Mouse (Mus musculus): ENCODE measurements around the gene Larp1. TPM values are rescaled to one million over a fixed set of nuclear protein-coding genes. Genes with fewer than 3 reads are reported as not detected.

Larp1 gene
- polyA plus RNA-seq, 1 experiment, result 21.8 TPM

GRCm38 (mm10) chr11:58107009-58107408 is 98.1 kb downstream of the Larp1 start:
- H3K4me1 ChIP-seq (ENCODE audit: control insufficient read depth, insufficient read depth, insufficient read length, low read length), result peaks cover 15% of the 10 kb centered on the region
- no peak overlapping the region for H3K4me3 ChIP-seq (ENCODE audit: insufficient read depth, low read depth, low read length)
- no peak overlapping the region for H3K27ac ChIP-seq (replicated peaks; ENCODE audit: low read depth, low read length)

DNA sequence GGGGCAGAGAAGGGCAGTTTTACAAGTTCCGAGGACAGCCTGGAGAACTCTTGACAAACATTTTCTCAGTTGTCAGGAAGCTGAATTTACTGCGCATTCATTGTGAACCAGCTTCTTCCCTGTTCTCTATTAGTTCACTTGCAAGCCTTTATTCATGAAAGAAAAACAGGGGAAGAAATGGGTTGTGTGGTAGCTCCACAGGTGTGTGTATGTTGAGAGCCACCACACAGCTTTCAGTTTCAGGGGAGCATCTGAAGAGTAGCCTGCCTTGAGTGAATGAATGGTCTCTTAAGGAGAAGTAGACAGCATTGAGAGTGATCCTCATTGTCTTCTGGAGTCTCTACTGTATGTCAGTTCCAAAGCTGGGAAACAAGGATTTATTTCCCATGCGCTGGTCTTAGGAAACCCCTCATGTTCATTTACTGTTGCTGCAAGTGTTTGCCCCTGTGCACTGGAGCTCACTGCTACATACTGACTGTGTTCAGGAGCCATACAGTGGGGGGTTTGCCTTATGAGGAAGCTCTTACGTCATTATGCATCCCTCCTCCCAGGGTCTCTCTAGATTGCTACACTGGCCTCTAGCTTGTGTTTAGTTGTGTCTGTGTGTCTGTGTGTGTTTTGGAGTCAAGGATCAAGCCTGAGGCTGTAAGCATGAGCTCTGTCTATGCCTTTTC is 98.9 kb downstream of the Larp1 start:
- Histone ChIP-seq H3K27ac (replicated peaks; ENCODE audit: low read depth, low read length) (no peak overlapping the region), H3K4me3 (ENCODE audit: insufficient read depth, low read depth, low read length) (no peak overlapping the region), H3K4me1 (ENCODE audit: control insufficient read depth, insufficient read depth, insufficient read length, low read length) (peaks cover 14% of the 10 kb centered on the region)

Other genes starting within 250 kb of the Larp1 start
- gene Sap30l, start 207.4 kb upstream of the Larp1 start, polyA plus RNA-seq (2012; ENCODE audit: insufficient read depth, insufficient read length, missing spikeins), result 32.8 and 40.1 TPM in 2 replicates
- gene Hand1, start 176.2 kb upstream of the Larp1 start, polyA plus RNA-seq (2012; ENCODE audit: insufficient read depth, insufficient read length, missing spikeins), result not detected in 2 replicates
- gene Gm12248, start 84.1 kb downstream of the Larp1 start, polyA plus RNA-seq (2012; ENCODE audit: insufficient read depth, insufficient read length, missing spikeins), result not detected in 2 replicates
- 36.4 and 42.1 TPM in 2 replicates for gene Cnot8, start 95.1 kb downstream of the Larp1 start, polyA plus RNA-seq (2012; ENCODE audit: insufficient read depth, insufficient read length, missing spikeins)
- gene Gemin5, start 159.5 kb downstream of the Larp1 start, polyA plus RNA-seq (2012; ENCODE audit: insufficient read depth, insufficient read length, missing spikeins), result 3.3 and 3.4 TPM in 2 replicates
- 69.5 and 84.9 TPM in 2 replicates for gene Mrpl22, start 162.6 kb downstream of the Larp1 start, polyA plus RNA-seq (2012; ENCODE audit: insufficient read depth, insufficient read length, missing spikeins)
- 10.2 and 13.9 TPM in 2 replicates for gene Igtp, start 190.5 kb downstream of the Larp1 start, polyA plus RNA-seq (2012; ENCODE audit: insufficient read depth, insufficient read length, missing spikeins)
- gene Irgm2, start 190.6 kb downstream of the Larp1 start, polyA plus RNA-seq (2012; ENCODE audit: insufficient read depth, insufficient read length, missing spikeins), result 7.5 and 7.9 TPM in 2 replicates